Mouse (Mus musculus) monocyte, adult 5-6 weeks (primary cell): ENCODE results near the gene Mylk4. TPM values are rescaled to one million over a fixed set of nuclear protein-coding genes. Genes with fewer than 3 reads are reported as not detected.

Experiments used
- ATAC-seq: fragments of 153-309, 156-312 bp; replicated peaks from 2 replicates; pipeline ENCODE4 v1.8.0; 2017; ENCODE audit warnings: mild to moderate bottlenecking; ENCODE audit not compliant: low TSS enrichment, insufficient number of reproducible peaks, severe bottlenecking, poor library complexity, low FRiP score
- total RNA-seq: library from RNA; stranded (forward); fragments of 200-1000, 200-491, 200-594 nt; gene quantifications from 3 replicates; pipeline ENCODE4 v1.2.3, GENCODE M21; 2017

Gene Mylk4
- total RNA-seq, 1 experiment from 2014 or later: not detected

DNA sequence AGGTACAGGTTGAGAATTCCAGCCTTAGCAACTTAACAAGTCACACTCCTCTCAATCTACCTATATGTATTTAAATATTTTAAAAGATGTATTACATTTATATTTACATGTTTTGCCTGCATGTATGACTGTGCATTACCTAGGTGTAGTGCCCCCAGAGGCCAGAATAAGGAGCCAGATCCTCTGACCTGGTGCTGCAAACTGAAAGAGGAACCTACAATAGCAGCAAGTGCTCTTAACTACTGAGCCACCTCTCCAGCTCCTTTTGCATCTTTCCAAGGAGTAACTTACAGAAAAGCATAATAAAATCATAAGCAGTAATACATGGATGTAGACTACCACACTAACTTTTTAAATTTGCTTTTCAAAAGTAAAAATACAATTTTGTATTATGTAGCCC, 17.1 kb upstream of the Mylk4 start:
- no peak; the same call in 1 of the 2 replicates for ATAC-seq

DNA sequence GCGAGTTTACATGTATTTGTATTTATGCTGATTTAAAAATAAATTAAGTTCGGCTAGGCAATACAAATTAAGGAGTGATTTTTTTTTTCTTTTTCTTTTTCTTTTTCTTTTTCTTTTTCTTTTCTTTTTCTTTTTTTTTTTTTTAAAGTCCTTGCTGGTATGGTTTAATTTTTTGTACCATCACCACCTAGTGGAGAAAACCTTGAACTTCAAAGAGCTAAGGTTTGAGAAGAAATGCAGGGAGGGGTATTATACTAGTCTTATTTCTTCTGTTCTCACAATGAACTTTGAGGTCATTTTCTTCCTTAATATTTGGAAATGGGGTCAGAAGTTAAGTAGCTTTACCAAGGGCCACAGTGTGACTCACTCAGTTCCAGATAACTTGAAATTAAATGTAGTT, 15.4 kb upstream of the Mylk4 start:
- no peak for ATAC-seq

DNA sequence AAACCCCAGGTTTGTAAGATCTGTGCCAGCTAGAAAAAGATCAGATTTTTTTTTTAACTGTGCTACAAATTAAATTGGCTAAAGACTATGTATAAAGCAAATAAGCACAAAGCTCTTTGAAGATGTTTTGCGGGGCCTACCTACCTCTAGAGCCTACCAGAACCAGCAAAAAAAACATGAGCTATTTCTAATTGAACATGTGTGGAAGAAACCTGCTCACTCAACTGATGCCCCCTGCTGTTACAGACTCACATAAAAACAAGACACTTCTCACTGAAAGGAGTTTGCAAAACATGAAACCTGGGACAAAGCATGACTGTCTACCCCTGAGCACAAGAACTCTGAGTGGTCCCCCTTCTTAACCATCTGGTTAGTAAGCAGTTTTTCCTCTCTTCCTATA, 13.3 kb upstream of the Mylk4 start:
- no peak for ATAC-seq

DNA sequence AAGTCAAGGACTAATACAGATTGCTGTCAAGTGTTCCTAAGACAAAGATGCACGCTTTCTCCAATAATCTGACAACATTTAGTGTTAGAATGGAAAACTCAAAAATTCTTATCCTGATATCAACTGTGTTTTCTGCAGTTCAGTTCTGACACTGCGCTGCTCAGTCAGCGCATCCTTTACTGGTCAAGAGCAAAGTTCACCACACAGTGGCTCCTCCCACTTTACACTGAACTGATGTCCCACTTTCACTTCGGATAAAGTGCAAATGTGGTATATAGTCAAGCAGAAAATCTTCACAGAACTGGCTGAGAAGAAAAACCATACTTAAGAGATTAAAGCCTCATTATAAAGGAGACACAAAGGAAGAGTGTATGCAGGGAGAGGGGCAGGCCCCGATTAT, 11.4 kb upstream of the Mylk4 start:
- ATAC-seq: no peak

DNA sequence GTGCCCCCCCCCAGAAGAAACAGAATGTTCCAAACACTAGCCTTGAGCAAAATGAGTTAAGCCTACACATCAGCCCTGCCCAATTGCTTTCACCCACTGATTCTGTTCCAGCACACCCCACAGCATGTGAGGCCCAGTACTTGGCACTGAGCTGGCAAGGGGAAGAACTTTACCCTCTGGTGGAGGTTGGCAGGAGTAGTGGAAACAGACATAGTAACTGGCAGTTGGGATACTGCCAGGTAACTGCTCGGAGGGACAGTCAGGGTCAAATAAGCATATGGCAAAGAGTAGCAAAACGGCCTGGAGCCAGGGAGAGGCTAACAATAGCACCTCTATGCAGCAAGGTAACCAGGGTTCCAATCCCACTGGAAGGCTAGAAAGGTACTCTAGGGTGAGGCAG, 10.9 kb upstream of the Mylk4 start:
- ATAC-seq: no peak

DNA sequence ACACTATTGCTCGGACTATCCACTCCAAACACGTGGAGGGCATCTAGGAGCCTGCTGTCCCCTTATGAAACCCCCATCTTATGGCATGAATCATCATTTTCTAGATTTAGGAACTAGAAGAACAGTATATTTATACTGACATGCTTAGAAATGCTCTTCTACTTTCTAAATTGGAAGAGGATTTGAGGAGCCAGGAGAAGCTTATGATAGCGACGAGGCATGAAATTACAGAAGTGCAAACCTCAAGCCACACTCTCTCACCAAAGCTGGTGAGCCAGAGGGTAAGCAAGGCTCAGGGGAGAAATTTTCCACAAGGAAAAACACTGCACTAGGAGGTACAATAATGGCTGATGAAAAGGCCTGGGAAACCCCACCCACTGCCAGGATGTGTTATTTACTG, 6.0 kb upstream of the Mylk4 start:
- ATAC-seq: no peak

DNA sequence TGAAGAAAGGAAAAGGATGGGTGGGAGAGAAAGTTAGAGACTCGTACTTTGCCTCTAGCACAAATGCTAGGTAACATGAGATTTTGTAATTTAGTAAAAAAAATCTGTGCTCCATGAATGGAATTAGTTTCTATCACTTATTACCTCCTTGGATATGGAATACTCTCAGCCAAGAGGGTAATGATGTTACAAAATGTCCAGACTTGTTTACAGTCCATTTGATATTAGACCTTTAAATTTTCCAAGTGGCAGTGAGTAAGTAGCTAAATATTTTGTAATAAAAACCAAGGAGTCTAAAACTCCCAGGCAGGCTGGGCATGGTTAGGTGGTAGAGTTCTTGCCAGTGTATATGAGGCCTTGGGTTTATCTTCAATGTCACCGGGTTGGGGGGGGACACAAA, 3.8 kb upstream of the Mylk4 start:
- no peak for ATAC-seq

DNA sequence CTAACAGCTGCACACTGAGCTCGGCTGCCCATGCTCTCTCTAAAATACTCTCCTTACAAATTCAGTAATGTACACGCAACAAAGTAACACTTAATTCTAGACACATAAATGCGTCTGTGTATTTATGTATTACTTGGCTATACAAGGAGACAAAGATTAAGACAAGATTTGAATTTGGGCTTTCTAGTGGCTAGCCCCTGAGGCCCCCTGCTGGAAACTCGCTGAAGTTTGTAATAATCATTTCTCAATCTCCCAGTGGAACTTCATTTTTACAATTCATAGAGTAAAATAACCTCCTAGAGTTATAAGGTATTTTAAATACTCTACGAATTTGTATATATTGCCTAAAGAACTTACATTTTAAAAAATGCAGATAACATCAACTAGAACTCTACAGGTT, 699 bp downstream of the Mylk4 start:
- ATAC-seq: no peak

DNA sequence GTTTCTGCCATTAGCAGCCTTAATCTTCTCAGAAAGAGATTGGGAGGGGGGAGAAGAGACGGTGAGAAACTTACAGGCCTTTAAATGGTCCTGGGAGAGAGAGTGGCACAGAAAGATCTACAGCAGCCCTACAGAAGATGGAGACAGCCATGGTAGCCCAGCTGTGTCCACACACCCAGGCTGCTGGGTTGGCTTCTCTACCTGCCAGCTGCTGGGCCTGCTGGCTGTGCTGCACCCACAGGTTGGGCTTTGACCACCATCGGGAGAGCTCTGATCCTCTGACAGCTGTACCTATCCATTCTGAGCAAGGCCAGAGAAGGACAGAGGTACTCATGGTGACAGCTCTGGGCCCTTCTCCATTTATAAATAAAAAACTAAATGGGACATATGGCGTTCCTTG, 4.9 kb downstream of the Mylk4 start:
- ATAC-seq: no peak

DNA sequence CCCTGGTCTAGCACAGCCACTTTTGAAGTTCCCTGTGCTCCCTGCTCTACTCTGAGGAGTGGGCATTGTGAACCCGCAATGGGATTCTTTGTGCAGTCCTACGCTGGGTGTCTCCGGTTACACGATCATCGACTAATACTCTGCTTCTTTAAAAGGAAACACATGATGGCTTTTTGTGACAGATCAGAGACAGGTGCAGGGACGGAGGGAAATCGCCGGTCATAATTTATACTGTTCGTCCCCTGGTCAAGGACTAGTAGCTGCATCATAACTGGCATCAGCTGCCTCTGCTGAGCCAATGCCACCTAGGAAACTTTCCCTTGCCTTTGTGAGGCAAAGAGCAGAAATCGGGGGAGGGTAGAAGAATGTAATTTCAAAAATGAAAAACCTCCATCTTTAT, 7.4 kb downstream of the Mylk4 start:
- no peak for ATAC-seq

DNA sequence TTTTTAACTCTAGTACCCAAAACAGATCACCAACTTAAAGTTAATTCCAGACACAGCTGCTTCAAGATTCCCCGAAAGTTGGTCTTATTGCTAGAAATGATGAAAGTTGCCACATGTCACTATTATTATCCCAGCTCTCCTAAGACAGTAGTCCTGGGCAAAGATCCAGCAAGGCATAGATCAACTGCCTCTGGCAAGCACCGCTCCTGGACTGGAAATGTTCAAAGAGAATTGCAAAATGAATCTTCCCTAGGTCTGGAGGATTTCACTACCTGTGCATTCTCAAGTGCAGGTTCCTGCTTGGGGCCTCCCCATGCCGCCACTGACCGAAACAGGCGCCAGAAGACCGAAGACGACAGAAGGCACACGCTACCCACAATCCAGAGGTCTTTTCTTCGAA, 7.9 kb downstream of the Mylk4 start:
- no peak for ATAC-seq

DNA sequence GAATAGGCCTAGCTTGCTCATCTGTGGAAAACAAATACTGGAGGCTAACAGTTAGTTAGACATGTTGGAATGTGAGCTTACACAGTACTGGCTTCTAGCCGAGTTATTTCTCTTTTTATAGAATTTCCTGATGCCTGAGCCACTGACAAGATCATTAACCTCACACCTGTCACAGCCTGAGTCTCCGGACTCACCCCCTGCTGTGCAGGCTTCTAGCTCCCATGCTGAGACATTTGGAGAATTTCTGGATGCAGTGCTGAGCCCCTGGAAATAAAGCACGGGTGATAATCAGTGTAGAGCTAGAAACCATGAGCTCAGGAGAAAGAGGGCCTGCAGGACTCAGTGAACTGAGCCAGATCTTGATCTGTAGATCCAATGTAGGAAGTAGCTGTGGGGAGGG, 13.8 kb downstream of the Mylk4 start:
- no peak for ATAC-seq

DNA sequence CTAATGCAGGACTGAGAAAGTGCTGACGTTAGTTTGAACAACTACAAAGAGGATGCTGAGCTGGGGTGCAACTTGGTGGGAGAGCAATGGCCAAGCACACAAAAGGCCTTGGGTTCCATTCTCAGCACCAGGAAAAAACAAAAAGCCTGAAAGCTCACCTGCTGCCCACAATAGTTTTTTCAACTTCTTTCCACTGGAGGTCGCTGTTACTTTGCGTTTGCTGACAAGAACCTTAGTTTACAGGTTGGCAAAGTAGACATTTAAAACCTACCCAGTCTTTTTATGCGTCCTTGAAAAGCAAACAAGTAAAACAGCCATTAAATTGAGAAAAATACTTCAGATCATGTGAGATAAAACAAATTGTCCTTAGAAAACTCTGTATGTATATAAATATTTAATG, 15.7 kb downstream of the Mylk4 start:
- no peak for ATAC-seq

DNA sequence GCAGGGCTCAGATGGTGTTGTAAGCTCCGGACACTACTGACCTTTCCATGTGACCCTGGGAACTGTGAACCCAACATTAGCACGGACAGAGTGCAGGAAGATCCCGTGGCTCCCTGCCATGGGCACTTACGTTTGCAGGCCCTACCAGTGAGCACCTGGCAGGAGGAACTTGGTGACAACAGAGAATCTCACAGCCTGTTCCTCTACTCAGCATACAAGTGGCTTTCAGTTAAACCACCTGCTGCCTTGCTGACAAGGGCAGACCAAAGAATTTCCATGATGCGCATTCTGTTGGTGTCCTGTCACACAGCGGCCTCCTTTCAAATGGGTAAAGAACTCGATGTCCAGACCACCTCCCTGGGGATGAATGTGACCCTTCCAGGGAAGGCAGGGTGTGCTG, 19.3 kb downstream of the Mylk4 start:
- no peak for ATAC-seq

DNA sequence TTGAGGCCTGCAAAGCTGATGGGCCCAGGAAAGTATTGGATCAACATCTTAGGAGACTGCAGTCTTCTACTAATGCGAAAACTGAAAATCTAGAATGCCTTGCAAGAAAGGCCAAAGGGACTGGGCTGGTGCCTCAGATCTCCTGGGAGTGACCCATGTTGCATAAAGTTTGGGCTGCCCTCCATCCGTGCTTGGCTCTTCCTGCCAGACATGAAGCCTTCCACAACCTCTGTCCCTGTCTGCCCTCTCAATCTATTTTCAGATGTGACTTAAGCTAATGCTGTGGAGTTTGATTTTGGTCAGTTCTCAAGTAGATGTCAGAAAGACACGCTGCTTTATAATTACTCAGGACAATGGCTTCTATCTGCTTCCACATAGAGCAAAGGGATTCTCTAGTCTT, 20.6 kb downstream of the Mylk4 start:
- no peak for ATAC-seq

DNA sequence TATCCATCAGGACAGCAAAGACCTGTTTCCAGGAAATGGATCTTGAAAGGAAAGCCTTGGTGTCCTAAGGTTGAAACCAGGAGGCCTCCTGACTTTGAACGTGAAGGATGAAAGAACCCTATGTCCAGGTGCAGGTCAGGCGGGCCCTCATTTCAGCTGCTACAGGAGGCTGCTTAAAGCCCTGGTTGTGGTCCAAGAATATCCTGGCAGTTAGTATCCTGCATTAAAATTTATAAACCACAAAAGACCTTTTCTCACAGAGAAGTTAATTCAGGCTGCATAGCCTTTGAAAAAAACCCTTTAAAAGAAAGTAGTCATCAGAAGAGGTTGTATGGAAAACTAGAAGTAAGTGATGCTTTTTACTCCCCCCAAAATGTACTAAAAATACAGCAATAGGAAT, 23.0 kb downstream of the Mylk4 start:
- no peak for ATAC-seq

DNA sequence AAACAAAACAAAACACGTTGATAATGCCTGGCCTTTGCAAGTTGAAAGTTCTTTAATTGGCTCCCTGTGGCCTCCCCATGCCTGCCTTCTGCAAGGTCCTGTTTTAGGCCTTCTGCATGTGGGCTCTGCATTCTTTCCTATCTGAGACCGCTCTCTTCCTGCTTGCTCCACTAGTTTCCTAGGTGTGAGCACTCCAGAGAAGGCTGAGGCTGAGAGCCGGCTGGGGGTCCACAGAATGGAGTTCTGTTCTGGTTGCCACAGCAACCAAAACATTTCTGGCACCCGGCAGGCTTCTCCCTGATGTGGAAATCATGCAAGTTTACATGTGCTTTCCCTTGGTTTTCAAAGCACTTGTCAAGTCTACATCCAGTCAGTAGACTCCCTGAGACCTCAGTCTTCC, 24.7 kb downstream of the Mylk4 start:
- no peak for ATAC-seq

DNA sequence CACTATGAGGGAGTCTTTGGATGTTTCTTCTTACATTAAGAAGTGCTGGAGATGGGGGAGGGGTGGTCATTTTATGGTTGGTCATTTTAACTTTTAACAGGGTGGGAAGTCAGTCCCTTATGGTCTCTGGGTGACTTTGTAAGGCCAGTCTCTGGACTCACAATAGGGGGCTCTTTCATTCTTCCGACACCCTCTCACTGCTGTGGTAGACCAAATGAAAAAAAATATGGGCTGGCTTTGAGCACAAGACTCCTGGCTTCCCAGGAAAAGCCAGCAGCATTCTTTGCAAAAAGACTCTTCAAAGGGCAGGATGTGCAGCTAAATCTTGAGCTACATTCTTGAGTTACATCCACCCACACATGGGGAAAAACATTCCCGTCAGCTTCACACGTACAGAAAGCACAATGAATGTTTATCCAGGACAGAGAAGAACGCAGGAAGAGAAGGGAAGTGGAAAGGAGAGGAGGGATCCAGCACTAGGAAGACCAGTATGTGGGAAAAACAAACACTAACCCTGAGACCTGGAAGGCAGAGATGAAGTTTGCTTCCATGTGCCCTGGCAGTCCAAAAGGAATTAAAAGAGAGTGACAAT, 31.6 kb downstream of the Mylk4 start:
- no peak for ATAC-seq

DNA sequence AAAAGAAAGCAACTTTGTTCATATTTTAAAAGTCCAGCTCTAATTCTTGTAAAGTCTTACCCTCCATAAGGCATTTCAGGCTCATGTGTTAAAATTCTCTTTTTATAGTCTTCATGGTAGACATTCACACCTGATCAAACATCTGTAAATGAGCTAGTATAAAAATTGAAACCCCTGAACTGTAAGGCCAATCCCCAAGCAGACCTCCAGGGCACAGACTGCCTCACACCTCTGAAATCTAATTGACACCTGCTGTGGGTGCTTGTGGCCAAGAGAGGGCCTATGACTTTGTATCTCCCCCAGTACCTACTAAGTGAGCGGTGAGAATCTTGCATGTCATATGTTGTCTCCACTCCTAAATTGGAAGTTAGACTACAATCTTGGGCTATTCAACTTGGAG, 33.2 kb downstream of the Mylk4 start:
- ATAC-seq: no peak

DNA sequence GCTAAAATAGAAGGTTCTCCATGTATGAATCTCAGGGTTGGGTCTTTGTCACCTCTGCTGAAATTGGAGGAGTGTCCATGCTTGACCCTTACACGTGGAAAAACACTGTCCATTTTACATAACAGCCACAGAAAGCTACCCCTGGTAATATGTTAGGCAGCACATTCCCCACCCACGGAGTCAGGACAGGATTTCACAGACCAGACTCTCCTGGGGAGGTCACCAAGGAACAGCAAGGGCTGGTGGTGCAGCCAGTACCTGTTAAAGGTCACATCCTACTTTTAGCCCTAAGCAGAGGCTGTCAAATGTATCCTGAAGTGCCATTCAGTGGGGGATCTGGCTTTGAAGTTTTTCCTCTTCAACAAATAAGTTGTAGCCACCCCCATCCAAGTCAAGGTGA, 35.3 kb downstream of the Mylk4 start:
- no peak for ATAC-seq

DNA sequence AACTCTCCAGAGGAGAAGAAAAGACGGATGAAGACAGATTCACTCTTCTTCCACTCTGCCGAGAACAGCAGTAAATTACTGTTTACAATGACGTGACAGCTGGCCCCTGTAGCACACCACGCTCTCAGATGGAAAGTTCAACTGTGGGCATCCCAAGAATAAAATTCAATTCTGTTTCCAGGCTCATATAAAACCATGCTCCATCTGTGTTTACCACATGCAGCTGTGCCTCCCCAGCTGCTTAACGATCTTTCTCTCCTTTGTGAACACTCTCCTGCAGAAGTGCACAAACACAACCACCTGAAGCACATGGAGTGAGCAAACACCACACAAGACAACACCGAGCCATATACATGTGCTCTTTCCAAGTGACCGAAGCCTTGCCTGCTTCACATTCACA, 42.6 kb downstream of the Mylk4 start:
- no peak for ATAC-seq
